Mouse (Mus musculus) adrenal gland, adult 18-20 months (tissue): ENCODE data around the gene Timm22. TPM values are rescaled to one million over a fixed set of nuclear protein-coding genes. Genes with fewer than 3 reads are reported as not detected.

Source experiments
- DNase-seq, 2 experiments: peaks; one replicate each; pipeline ENCODE4 v3.0.0; 2021 to 2022; ENCODE audit warnings: low spot score in 2 of 2
- total RNA-seq, 2 experiments: library from RNA; stranded (reverse); gene quantifications; 1 replicate in 1 of 2; 2 replicates in 1 of 2; pipeline ENCODE4 v1.2.3; 2021

The Timm22 gene
- total RNA-seq, 2 experiments from 2014 or later = 35.7 to 51.2 TPM

GRCm38 (mm10) chr11:76429046-76429445 is 22.3 kb downstream of the Timm22 start:
- DNase-seq = no peak

GRCm38 (mm10) chr11:76429556-76429955 is 22.8 kb downstream of the Timm22 start:
- DNase-seq = no peak

DNA sequence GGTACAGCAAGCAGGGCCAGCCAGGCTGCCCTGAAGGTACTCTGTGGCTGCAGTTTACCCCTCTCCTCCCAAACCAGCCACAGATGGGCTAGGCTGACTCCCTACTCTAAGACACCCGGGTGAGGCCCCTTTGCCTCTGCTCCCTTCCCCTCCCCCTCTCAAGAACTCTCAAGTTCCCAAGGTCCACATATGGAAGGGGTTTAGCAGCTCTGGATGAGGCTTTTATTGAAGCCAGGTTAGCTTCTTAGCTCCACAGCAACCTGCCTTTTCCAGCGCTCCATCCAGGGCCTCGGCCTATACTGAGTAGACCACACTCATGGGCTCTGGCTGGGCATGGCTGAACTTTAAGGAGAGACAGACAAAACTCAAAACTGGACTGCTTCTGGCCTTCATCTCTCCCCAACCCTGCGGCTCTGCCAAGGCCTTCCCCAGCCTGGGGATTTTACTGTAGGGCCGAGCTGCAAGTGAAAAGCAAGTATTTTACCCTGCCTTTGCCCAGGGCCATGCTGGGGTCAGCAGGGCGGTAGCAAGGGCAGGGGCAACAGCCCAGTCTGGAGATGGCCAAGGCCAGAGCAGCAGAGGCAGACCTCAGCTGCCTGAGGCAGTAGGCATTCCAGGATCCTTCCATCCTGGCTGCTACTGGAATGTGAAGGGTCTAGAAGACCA is 23.3 kb downstream of the Timm22 start:
- DNase-seq = no peak

GRCm38 (mm10) chr11:76436009-76436408 is 29.3 kb downstream of the Timm22 start:
- no peak for DNase-seq

- peak; percentile 26 to 30 for DNase-seq
These were observed 30.2 kb downstream of the Timm22 start for GRCm38 (mm10) chr11:76436864-76437437.

- no peak for DNase-seq
These were observed 32.9 kb downstream of the Timm22 start for GRCm38 (mm10) chr11:76439666-76440065.

- no peak for DNase-seq
These were observed 38.7 kb downstream of the Timm22 start for GRCm38 (mm10) chr11:76445459-76445858.

DNA sequence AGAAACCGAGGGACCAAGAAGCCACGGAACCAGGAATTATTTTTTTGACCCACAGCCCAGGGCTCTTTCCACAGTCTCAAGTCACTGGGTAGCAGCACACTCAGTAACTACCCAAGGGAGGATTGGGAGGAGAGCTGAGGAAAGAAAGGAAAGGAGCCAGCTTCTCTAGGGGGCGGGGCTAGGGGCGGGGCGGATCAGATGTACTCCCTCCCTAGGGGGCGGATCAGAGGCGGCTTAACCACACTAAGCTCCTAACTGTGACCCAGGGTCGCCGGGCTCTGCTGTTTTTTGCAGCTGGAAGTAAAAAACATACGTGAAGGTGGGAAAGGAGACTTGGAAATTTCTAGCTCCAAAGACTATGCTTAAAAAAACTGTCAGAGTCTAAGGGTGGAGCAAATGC is 39.5 kb downstream of the Timm22 start:
- no peak for DNase-seq

DNA sequence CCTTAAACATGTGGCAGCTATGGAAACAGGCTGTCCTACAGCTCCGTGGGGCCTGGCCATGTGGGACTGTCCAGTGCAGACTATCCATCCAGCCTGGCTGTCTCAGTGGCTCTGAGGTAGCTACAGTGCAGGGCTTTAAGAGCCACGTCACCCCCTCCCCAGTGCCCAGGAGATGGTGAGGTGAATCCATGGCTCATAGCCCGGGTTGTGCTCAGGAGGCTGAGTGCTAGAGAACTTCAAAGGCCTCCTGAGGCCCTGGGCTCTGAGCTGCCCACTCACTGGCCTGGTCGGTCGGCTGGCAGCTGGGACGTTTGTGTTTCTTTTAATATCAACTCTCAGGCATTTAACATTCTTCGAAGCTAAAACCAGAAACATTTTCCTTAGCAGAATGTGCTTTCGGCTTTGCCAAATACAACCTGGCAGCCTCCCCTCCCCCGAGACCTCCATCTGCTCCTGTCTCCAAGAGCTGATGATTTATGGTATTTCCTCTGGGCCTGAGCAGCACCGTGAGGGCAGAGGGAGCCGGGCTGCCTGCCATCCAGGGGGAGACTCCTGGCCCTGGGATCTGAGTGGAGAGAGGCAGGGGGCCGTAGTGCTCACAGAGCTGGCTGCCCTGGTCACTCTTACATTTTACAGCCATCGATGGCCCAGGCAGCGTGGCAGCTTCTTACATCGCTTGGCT is 42.9 kb downstream of the Timm22 start:
- peak; percentile 23 to 37 for DNase-seq

DNA sequence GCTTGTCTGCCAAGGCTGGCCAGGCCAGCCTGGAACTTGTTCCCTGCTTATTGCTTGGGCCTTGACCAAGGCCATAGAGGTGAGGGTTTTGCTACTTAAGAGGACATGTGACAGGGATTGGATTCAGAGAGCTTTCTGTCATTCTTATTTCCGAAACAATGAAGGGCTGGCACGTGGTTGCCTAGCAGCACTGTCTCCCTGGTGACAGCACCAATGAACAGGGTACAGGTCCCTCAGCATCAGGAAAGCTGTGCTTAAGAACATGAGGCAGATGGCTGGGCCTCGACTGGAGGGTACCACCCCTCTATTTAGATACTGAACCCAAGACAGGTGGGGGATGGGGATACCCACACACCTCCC is 43.4 kb downstream of the Timm22 start:
- DNase-seq = no peak

DNA sequence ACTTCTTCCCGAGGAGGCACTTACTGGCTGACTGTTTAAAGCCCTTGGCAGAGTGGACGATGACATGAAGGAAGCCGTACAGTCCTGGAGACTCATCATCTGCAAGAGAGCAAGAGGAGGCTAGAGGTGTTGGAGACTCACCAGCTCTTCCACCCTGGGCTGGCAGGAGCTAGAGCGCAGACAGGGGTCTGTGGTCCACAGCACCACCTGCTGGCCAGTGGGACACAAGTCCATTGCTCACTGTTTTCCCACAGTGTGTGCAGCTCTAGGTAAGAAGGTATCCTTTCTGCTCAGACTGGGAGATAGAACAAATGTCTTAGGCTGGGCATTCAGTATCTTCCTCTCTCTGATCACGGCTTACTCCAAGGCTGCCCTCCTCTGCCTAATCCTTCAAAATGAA is 47.7 kb downstream of the Timm22 start:
- peak; percentile 65 to 79 for DNase-seq

- peak; percentile 86 for DNase-seq
These were observed 49.5 kb downstream of the Timm22 start for GRCm38 (mm10) chr11:76456233-76456632.

GRCm38 (mm10) chr11:76456897-76457296 is 50.1 kb downstream of the Timm22 start:
- DNase-seq = no peak

DNA sequence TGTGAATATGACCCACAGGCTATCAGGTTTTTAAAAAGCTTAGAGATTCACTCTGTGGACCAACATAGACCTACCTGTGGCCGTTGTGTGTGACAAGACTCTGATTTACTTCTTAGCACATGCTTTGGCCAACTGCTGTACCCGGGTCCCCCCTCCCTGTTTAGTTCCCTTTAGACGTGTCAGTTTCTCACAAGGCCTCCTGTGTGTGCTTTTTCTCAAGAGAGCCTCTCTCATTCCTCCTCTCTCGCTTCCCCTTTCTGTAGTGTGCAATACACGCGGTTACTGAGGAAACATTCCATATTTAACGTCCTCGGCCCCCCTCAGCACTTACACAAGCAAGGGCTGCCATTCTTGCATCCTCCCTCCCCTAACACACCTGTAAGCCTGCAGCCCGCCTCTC is 52.0 kb downstream of the Timm22 start:
- no peak for DNase-seq

DNA sequence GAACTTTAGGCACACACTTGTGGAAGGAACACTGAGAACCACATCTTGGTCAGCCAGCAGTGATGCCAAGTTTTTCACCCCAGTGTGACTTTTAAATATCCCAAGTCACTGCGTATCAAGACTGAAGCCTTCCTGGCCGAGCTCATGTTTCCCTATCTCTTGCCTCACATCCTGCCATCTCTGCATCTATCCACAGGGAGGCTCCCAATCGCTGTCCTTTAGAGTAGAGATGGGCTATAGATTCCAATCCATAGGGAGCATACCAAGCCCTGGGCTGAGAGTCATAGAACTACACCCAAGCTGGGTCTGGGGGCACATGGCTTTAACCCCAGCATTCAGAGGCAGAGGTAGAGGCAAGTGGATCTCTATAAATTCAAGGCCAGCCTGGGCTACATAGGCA is 52.7 kb downstream of the Timm22 start:
- no peak for DNase-seq

DNA sequence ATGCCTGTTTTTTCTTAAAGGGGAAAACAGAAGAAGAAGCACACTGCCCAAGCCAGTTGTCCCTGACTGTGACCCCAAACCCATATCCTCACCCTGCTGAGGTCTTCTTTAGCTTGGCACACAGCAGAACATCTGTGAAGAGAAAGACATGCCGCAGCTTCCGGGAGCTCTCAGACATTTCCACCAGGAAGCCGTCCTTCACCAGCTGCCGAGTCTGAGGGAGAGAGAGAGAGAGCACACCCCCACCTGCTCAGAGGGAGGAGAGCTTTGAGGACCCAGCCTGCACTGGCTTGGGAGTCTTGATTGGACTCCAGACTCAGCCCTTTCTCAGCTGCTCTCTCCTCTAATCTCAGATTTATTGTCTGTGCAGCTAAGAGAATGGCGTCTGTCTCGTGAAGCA is 54.4 kb downstream of the Timm22 start:
- no peak for DNase-seq

GRCm38 (mm10) chr11:76461696-76462095 is 54.9 kb downstream of the Timm22 start:
- DNase-seq = no peak

DNA sequence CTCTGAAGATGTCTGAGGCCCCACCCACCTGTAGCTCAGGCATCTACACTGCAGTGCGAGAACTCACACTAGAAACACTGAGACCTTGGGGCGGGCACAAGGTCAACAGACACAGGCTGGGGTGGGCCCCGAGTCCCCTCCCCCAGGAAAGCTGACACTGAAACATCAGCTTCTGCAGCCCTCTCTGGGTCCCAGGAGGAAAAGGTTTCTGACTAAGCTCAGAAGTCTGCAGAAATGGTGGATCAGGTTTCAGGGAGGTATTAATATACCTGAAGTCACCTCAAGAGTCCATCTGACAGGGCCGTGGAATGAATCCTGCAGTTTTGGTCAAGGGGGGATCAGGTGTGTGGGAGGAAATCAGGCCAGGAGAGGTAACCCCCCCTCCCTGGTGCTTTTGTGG is 59.1 kb downstream of the Timm22 start:
- DNase-seq = no peak
